Mouse (Mus musculus) kidney, embryonic 14.5 days (tissue): ENCODE results near the gene Actr10. TPM values are rescaled to one million over a fixed set of nuclear protein-coding genes. Genes with fewer than 3 reads are reported as not detected.

ENCODE experiments used
- ATAC-seq: fragments of 200-750 bp; cut with Nextera tagmentation; 2 replicates; pipeline ENCODE4 v1.8.0; 2017; ENCODE audit warnings: moderate number of reproducible peaks, mild to moderate bottlenecking, moderate TSS enrichment, moderate library complexity; ENCODE audit not compliant: low FRiP score, low TSS enrichment
- H3K27ac ChIP-seq: fragments of 300-500 bp; sonication (generic); 2 replicates; pipeline ENCODE4 v1.5.1; 2014; ENCODE audit warnings: low read depth, mild to moderate bottlenecking, low read length, moderate library complexity, mixed read lengths
- H3K27me3 ChIP-seq: fragments of 300-500 bp; sonication (generic); 2 replicates; pipeline ENCODE4 v1.6.1; 2014; ENCODE audit warnings: mild to moderate bottlenecking, low read length; ENCODE audit not compliant: control insufficient read depth, insufficient read depth
- H3K36me3 ChIP-seq: fragments of 300-500 bp; sonication (generic); 2 replicates; pipeline ENCODE4 v1.6.1; 2014; ENCODE audit warnings: low read length, mixed read lengths; ENCODE audit not compliant: control insufficient read depth, insufficient read depth
- H3K4me1 ChIP-seq: fragments of 300-500 bp; sonication (generic); 2 replicates; pipeline ENCODE4 v1.6.1; 2014; ENCODE audit warnings: low read length, mixed read lengths; ENCODE audit not compliant: control insufficient read depth, insufficient read depth
- H3K4me2 ChIP-seq: fragments of 300-500 bp; sonication (generic); replicated peaks from 2 replicates; pipeline ENCODE4 v1.6.1; 2014; ENCODE audit warnings: low read depth, mild to moderate bottlenecking, low read length
- H3K4me3 ChIP-seq: fragments of 300-500 bp; sonication (generic); 2 replicates; pipeline ENCODE4 v1.5.1; 2014; ENCODE audit warnings: mild to moderate bottlenecking, low read length
- H3K9ac ChIP-seq: fragments of 300-500 bp; sonication (generic); 2 replicates; pipeline ENCODE4 v1.6.1; 2014; ENCODE audit warnings: low read depth, mild to moderate bottlenecking, low read length, moderate library complexity
- H3K9me3 ChIP-seq: fragments of 300-500 bp; sonication (generic); 2 replicates; pipeline ENCODE4 v1.6.1; 2016; ENCODE audit warnings: low read length; ENCODE audit not compliant: control insufficient read depth
- WGBS: fragments of 180-500 bp; shearing (Covaris S2); extraction: QIAGEN DNeasy Blood & Tissue Kit; methylation state at CpG from one replicate; pipeline ENCODE4 v1.1.7; 2014; 5-methylcytosine and 5-hydroxymethylcytosine counted together
- polyA plus RNA-seq: library from polyadenylated mRNA; unstranded; fragments of >200 nt; fragmentation: Nextera tagmentation; extraction: Ambion mirVana; gene quantifications from 2 replicates; pipeline ENCODE4 v1.2.1, GENCODE M21; 2014

The Actr10 gene
- polyA plus RNA-seq, 1 experiment from 2014 or later: 257 TPM

- H3K36me3 ChIP-seq: peaks cover 58% of the 10 kb centered on the region
- 95% methylated on average over 1 of the region's 1 CpGs for WGBS
Measured at GRCm38 (mm10) chr12:71000344-71000743, 62.7 kb downstream of the Actr10 start.

GRCm38 (mm10) chr12:71001456-71001855 is 63.8 kb downstream of the Actr10 start:
- no peak for ATAC-seq
- H3K9me3 ChIP-seq: no peaks in the 10 kb centered on the region
- 82% methylated on average over 6 of the region's 6 CpGs for WGBS
- H3K4me1 ChIP-seq: 0 out of 2 replicates have a peak, but pooled peaks cover 4% of the 10 kb centered on the region
- peaks cover 58% of the 10 kb centered on the region for H3K36me3 ChIP-seq
- no peak overlapping the region for H3K4me2 ChIP-seq
- H3K9ac ChIP-seq: no peak overlapping the region
- H3K27me3 ChIP-seq: no peaks in the 10 kb centered on the region
- H3K4me3 ChIP-seq: no peak overlapping the region
- no peak overlapping the region for H3K27ac ChIP-seq

More at GRCm38 (mm10) chr12:71000344-71000743, 62.7 kb downstream of the Actr10 start:
- Histone ChIP-seq H3K4me2 (no peak overlapping the region), H3K27ac (no peak overlapping the region), H3K27me3 (no peaks in the 10 kb centered on the region), H3K9ac (no peak overlapping the region), H3K9me3 (no peaks in the 10 kb centered on the region), H3K4me3 (no peak overlapping the region), H3K4me1 (0 out of 2 replicates have a peak, but pooled peaks cover 4% of the 10 kb centered on the region)
- ATAC-seq: no peak

GRCm38 (mm10) chr12:71003760-71004426 is 66.2 kb downstream of the Actr10 start:
- no peak overlapping the region for H3K9ac ChIP-seq
- no peaks in the 10 kb centered on the region for H3K27me3 ChIP-seq
- H3K27ac ChIP-seq: no peak overlapping the region
- H3K4me3 ChIP-seq: no peak overlapping the region
- ATAC-seq: no peak
- H3K4me1 ChIP-seq: 0 out of 2 replicates have a peak, but pooled peaks cover 4% of the 10 kb centered on the region
- H3K4me2 ChIP-seq: no peak overlapping the region
- no peaks in the 10 kb centered on the region for H3K9me3 ChIP-seq
- H3K36me3 ChIP-seq: peaks cover 67% of the 10 kb centered on the region
- 89% methylated on average over 5 of the region's 6 CpGs for WGBS

GRCm38 (mm10) chr12:71006141-71006540 is 68.5 kb downstream of the Actr10 start:
- Histone ChIP-seq H3K9ac (no peak overlapping the region), H3K4me2 (no peak overlapping the region), H3K36me3 (peaks cover 70% of the 10 kb centered on the region), H3K27ac (no peak overlapping the region), H3K4me1 (no peaks in the 10 kb centered on the region), H3K4me3 (no peak overlapping the region), H3K27me3 (no peaks in the 10 kb centered on the region), H3K9me3 (no peaks in the 10 kb centered on the region)
- WGBS: 96% methylated on average over 6 of the region's 6 CpGs
- no peak for ATAC-seq

- Histone ChIP-seq H3K27ac (no peak overlapping the region), H3K4me2 (no peak overlapping the region), H3K36me3 (peaks cover 73% of the 10 kb centered on the region), H3K9me3 (no peaks in the 10 kb centered on the region), H3K27me3 (no peaks in the 10 kb centered on the region), H3K4me3 (no peak overlapping the region), H3K4me1 (0 out of 2 replicates have a peak, but pooled peaks cover under 1% of the 10 kb centered on the region), H3K9ac (no peak overlapping the region)
- no peak for ATAC-seq
- 87% methylated on average over 7 of the region's 7 CpGs for WGBS
Measured at GRCm38 (mm10) chr12:71006901-71007300, 69.2 kb downstream of the Actr10 start.

- H3K4me3 ChIP-seq: no peak overlapping the region
- no peak overlapping the region for H3K4me2 ChIP-seq
- H3K4me1 ChIP-seq: peaks cover 13% of the 10 kb centered on the region; the same call in 1 of the 2 replicates
- no peaks in the 10 kb centered on the region for H3K27me3 ChIP-seq
- 57% methylated on average over 4 of the region's 4 CpGs for WGBS
- no peak for ATAC-seq
- H3K27ac ChIP-seq: no peak overlapping the region
- H3K9me3 ChIP-seq: no peaks in the 10 kb centered on the region
- H3K36me3 ChIP-seq: peaks cover 70% of the 10 kb centered on the region
- no peak overlapping the region for H3K9ac ChIP-seq
Measured at GRCm38 (mm10) chr12:71009769-71010168, 72.1 kb downstream of the Actr10 start.

Other genes with a start within 250 kb of the Actr10 start
- 10.8 and 17.4 TPM in 2 replicates for gene Frmd6, start 112.3 kb upstream of the Actr10 start, polyA plus RNA-seq
- 686 and 801 TPM in 2 replicates for gene Psma3, start 36.8 kb downstream of the Actr10 start, polyA plus RNA-seq
- 24.2 and 37.7 TPM in 2 replicates for gene Arid4a, start 78.1 kb downstream of the Actr10 start, polyA plus RNA-seq
- gene Tomm20l, start 173.6 kb downstream of the Actr10 start, polyA plus RNA-seq: not detected in 2 replicates
- 90.7 and 114 TPM in 2 replicates for gene Timm9, start 198.8 kb downstream of the Actr10 start, polyA plus RNA-seq
- 13.7 and 19.8 TPM in 2 replicates for gene 2700049A03Rik, start 199.0 kb downstream of the Actr10 start, polyA plus RNA-seq